Mouse (Mus musculus): ENCODE data around the gene Fancg. TPM values are rescaled to one million over a fixed set of nuclear protein-coding genes. Genes with fewer than 3 reads are reported as not detected.

Fancg gene
- total and polyA plus RNA-seq, 3 experiments = 13.2 to 18.7 (median 13.7) TPM

- DNase-seq (ENCODE audit: extremely low read depth) = peak; percentile 80
- Histone ChIP-seq H3K27ac (ENCODE audit: insufficient read depth, low read depth) (no peak overlapping the region), H3K9me3 (replicated peaks; ENCODE audit: low read length) (no peaks in the 10 kb centered on the region), H3K4me1 (ENCODE audit: control insufficient read depth in 1 of 2, insufficient read depth in 2 of 2) (peaks cover 4 to 13% of the 10 kb centered on the region in 2 experiments; a peak in 3 of 4 replicates), H3K9ac (ENCODE audit: insufficient read depth, low read depth) (peak overlapping the region; percentile 27; the same call in 1 of the 2 replicates), H3K4me3 (replicated peaks in 1 of 3; ENCODE audit: low read depth in 2 of 3, low read length in 2 of 3, poor library complexity in 1 of 3) (no peak overlapping the region), H3K79me2 (replicated peaks; ENCODE audit: control insufficient read depth, extremely low read depth, insufficient read depth, poor library complexity, severe bottlenecking) (no peaks in the 10 kb centered on the region), H3K4me2 (ENCODE audit: insufficient read depth, low read depth, poor library complexity, severe bottlenecking) (peak overlapping the region; percentile 45), H3K36me3 (replicated peaks in 1 of 2; ENCODE audit: control insufficient read depth in 1 of 2, insufficient read depth in 1 of 2, low read length in 1 of 2) (no peaks in the 10 kb centered on the region), H3K27me3 (replicated peaks) (no peaks in the 10 kb centered on the region)
- dilution Hi-C loops (cut with MboI; ENCODE audit: extremely low pct_ligation_motif_present, extremely low pct_unique_long_range_greater_than_20kb, low sequenced_read_pairs) = no loop called here
- in situ Hi-C loops (cut with MboI; ENCODE audit: low pct_ligation_motif_present, low pct_unique_long_range_greater_than_20kb, low sequenced_read_pairs) = no loop called here
- TF ChIP-seq RAD21 (IDR thresholded peaks at IDR 0.05; ENCODE audit: low read depth, low read length) (peak; percentile 38), MAX (IDR thresholded peaks at IDR 0.05; ENCODE audit: low read length) (no peak), MYC (IDR thresholded peaks at IDR 0.05; ENCODE audit: low read depth, low read length) (no peak), SMC3 (IDR thresholded peaks at IDR 0.05; ENCODE audit: low read depth, low read length) (no peak), CTCF (conservative IDR thresholded peaks at IDR 0.05 in 1 of 2, IDR thresholded peaks at IDR 0.05 in 1 of 2; ENCODE audit: low read depth in 2 of 2, low read length in 2 of 2) (peak; percentile 73 to 75)
Measured at GRCm38 (mm10) chr4:43052627-43053026, 42.3 kb upstream of the Fancg start.

GRCm38 (mm10) chr4:43047231-43047630, 36.9 kb upstream of the Fancg start:
- dilution Hi-C loops (cut with MboI; ENCODE audit: extremely low pct_ligation_motif_present, extremely low pct_unique_long_range_greater_than_20kb, low sequenced_read_pairs) (no loop called here), in situ Hi-C loops (cut with MboI; ENCODE audit: low pct_ligation_motif_present, low pct_unique_long_range_greater_than_20kb, low sequenced_read_pairs) (no loop called here)
- Histone ChIP-seq H3K9me3 (replicated peaks; ENCODE audit: low read length) (no peaks in the 10 kb centered on the region), H3K4me3 (replicated peaks in 1 of 3; ENCODE audit: low read depth in 2 of 3, low read length in 2 of 3, poor library complexity in 1 of 3) (no peak overlapping the region), H3K4me2 (ENCODE audit: insufficient read depth, low read depth, poor library complexity, severe bottlenecking) (peak overlapping the region; percentile 82; the same call in 1 of the 2 replicates), H3K4me1 (ENCODE audit: control insufficient read depth in 1 of 2, insufficient read depth in 2 of 2) (peaks cover 12 to 37% of the 10 kb centered on the region in 2 experiments), H3K79me2 (replicated peaks; ENCODE audit: control insufficient read depth, extremely low read depth, insufficient read depth, poor library complexity, severe bottlenecking) (no peaks in the 10 kb centered on the region), H3K27ac (ENCODE audit: insufficient read depth, low read depth) (no peak overlapping the region), H3K36me3 (replicated peaks in 1 of 2; ENCODE audit: control insufficient read depth in 1 of 2, insufficient read depth in 1 of 2, low read length in 1 of 2) (no peaks in the 10 kb centered on the region), H3K27me3 (replicated peaks) (no peaks in the 10 kb centered on the region), H3K9ac (ENCODE audit: insufficient read depth, low read depth) (no peak overlapping the region)
- peak; percentile 87 for DNase-seq (ENCODE audit: extremely low read depth)
- TF ChIP-seq MAZ (IDR thresholded peaks at IDR 0.05; ENCODE audit: low read depth, low read length) (0 out of 2 replicates have a peak, but pooled peaks have one; percentile 46), POLR2AphosphoS2 (IDR thresholded peaks at IDR 0.05; ENCODE audit: low read depth, low read length) (no peak), KAT2A (IDR thresholded peaks at IDR 0.05; ENCODE audit: insufficient replicate concordance, low read length) (no peak), MXI1 (IDR thresholded peaks at IDR 0.05; ENCODE audit: low read depth, low read length) (no peak), NELFE (IDR thresholded peaks at IDR 0.05; ENCODE audit: low read depth, low read length) (peak; percentile 21; the same call in 1 of the 2 replicates), CTCF (conservative IDR thresholded peaks at IDR 0.05 in 1 of 2, IDR thresholded peaks at IDR 0.05 in 1 of 2; ENCODE audit: low read depth in 2 of 2, low read length in 2 of 2) (peak; percentile 71 to 87), BHLHE40 (IDR thresholded peaks at IDR 0.05; ENCODE audit: low read depth, low read length) (peak; percentile 26; the same call in 1 of the 2 replicates), SMC3 (IDR thresholded peaks at IDR 0.05; ENCODE audit: low read depth, low read length) (peak; percentile 57), ELF1 (IDR thresholded peaks at IDR 0.05; ENCODE audit: low read depth, low read length) (peak; percentile 49), HCFC1 (IDR thresholded peaks at IDR 0.05; ENCODE audit: low read depth, low read length) (0 out of 2 replicates have a peak, but pooled peaks have one; percentile 13), ZMIZ1 (IDR thresholded peaks at IDR 0.05; ENCODE audit: low read depth, low read length) (no peak), RAD21 (IDR thresholded peaks at IDR 0.05; ENCODE audit: low read depth, low read length) (peak; percentile 87), USF1 (IDR thresholded peaks at IDR 0.05; ENCODE audit: low read depth, low read length) (no peak)
